Mouse (Mus musculus): Measurements from ENCODE around the gene Cfdp1.

- TF ChIP-seq EP300 (optimal IDR thresholded peaks at IDR 0.05) (no peak), CTCF (IDR thresholded peaks at IDR 0.05; ENCODE audit: low read depth) (no peak)
Observed at GRCm38 (mm10) chr8:111733581-111734243, 120.4 kb downstream of the Cfdp1 start.
